Mouse (Mus musculus) gastrocnemius, adult 18-20 months (tissue): ENCODE data around the gene Hmgn3. TPM values are rescaled to one million over a fixed set of nuclear protein-coding genes. Genes with fewer than 3 reads are reported as not detected.
A peak's percentile ranks its signal among the peaks of the same experiment; 100 is the strongest.

Experiments
- DNase-seq: peaks from one replicate; pipeline ENCODE4 v3.0.0; 2021; ENCODE audit warnings: low spot score
- total RNA-seq, 2 experiments: library from RNA; stranded (reverse); gene quantifications; 2 replicates each; pipeline ENCODE4 v1.2.3; 2021

Hmgn3 gene
- total RNA-seq, 2 experiments from 2014 or later: 2.8 to 4.4 TPM

DNA sequence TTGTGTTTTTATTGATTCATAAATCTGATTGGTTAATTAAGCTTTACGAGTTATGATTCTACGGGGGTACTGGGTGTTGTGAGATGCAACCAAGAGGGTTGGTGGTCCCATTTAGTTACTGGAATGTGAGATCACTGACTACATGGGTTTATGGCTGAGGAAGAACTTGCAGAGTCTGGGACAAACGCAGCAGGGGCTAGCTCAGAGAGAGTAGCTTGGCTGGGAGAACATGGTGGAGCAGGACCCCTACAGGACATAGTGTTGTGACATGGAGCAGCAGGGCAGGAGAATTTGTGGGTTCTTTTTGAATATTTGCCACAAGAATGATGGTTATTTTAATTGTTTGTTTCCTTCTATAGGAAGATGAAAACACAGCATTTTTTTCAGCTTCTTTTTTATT is 45.7 kb downstream of the Hmgn3 start:
- DNase-seq: no peak

- DNase-seq: no peak
Measured at GRCm38 (mm10) chr9:83098652-83099307, 47.7 kb downstream of the Hmgn3 start.

GRCm38 (mm10) chr9:83097816-83098215 is 48.7 kb downstream of the Hmgn3 start:
- DNase-seq: peak; percentile 29

DNA sequence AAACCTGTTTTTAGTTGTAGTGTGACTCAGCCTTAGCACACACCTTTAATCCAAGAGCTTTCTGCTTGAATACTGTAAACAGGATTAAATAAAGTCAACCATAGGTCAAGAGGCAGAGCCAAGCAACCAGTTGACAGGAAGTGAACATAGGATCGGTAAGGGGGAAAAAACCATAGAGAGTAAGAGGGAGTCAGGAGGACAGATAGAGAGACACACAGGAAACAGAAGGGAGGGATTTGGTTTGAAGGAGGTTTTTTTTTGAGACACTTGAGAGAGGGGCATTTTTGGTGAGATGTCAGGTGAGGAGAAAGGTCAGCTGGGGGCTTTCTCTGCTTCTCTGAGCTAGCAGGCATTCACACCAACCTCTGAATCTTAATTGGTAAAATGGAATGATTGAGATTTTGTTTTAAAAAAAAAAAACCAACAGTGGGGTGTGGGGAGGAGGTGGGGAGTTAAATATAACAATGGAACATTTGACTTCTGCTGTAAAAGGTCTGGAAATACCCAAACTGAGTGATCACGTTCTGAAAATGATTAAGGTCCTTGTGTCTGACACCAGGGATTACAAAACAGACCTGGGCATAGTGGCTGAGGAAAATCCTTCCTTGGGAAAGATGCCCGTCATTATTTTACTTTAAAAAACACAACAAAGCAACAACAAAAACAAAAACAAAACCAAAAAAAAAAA is 51.7 kb downstream of the Hmgn3 start:
- DNase-seq: no peak

DNA sequence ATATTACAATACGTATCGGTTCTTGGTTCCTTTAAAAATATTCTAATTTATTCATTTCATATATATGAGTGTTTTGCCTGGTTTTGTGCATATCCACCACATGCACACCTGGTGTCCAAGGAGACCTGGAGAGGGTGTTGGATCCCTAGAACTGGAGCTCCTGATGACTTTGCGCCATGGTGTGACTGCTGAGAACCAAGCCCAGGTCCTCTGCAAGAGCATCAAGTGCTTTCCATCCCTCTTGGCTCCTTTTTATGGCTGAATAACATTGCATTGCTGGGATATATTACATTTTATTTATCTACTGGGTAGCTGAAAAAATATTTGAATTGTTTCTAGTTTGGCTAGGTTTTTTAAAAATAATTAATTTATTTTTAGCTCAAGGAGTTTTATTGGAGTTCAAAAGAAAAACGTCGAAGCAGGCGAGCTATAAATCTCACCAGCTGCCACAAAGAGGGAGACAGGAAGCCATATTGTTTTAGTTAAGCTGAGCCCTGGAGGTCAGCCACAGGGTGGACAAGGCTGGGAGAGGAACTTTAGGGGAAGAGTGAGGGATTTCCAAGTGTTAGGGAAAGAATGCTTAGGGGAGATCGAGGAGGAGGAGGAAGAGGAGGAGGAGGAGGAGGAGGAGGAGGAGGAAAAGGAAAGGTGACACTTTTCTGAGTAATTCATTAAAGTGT is 62.6 kb downstream of the Hmgn3 start:
- no peak for DNase-seq

- no peak for DNase-seq
Measured at GRCm38 (mm10) chr9:83083091-83083490, 63.4 kb downstream of the Hmgn3 start.

DNA sequence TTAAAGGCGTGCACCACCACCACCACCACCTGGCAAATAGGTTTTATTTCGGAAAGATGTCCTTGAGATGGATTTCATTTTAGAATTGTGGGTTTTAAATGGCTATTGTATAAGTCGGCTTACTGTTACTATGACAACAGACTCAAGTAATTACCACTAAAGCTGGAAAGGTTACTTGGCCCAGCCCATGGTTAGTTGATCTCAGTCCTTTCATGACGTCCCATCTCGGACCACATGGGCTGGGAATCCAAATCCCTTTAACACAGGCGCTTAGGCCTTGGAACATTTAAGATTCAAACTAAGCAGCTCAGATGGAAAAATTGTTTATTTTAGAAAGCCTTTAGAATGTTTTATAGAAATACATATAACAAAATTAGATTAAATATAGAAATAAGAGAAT is 64.2 kb downstream of the Hmgn3 start:
- no peak for DNase-seq

- DNase-seq: no peak
Measured at GRCm38 (mm10) chr9:83079724-83080123, 66.8 kb downstream of the Hmgn3 start.

- no peak for DNase-seq
Measured at GRCm38 (mm10) chr9:83068246-83068645, 78.2 kb downstream of the Hmgn3 start.

GRCm38 (mm10) chr9:83061289-83061688 is 85.2 kb downstream of the Hmgn3 start:
- no peak for DNase-seq

Other genes with a start within 250 kb of the Hmgn3 start
- 10 to 100 TPM; 21.4 to 25.7 TPM for gene Phip, start 171.2 kb downstream of the Hmgn3 start, total RNA-seq